Mouse (Mus musculus) heart, adult 18-20 months (tissue): ENCODE measurements around the gene Gmds. TPM values are rescaled to one million over a fixed set of nuclear protein-coding genes. Genes with fewer than 3 reads are reported as not detected.

ENCODE experiments used
- DNase-seq, 2 experiments: peaks; one replicate each; pipeline ENCODE4 v3.0.0; 2021 to 2022; ENCODE audit warnings: mixed read lengths in 1 of 2
- total RNA-seq, 2 experiments: library from RNA; stranded (reverse); gene quantifications; 2 replicates each; pipeline ENCODE4 v1.2.3; 2021

Gmds gene
- total RNA-seq, 2 experiments from 2014 or later, result 5.5 to 6.5 TPM

DNA sequence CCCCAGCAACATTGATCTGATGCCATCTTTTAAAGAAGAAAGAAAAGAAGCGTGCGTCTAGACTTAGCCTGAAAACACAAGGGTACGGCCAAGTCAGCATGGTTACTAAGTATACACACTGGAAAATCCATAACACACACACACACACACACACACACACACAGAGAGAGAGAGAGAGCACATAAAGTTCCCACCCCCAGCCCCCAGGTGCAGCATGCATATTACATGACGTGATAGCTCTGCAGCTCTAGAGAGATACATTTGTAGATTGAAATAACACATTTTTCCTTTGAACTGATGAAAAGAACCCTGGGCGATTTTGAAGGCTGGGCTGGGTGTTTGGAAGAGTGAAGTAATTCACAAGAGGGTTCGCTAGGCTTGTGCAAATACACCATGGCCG is 553.8 kb downstream of the Gmds start:
- DNase-seq, result no peak

DNA sequence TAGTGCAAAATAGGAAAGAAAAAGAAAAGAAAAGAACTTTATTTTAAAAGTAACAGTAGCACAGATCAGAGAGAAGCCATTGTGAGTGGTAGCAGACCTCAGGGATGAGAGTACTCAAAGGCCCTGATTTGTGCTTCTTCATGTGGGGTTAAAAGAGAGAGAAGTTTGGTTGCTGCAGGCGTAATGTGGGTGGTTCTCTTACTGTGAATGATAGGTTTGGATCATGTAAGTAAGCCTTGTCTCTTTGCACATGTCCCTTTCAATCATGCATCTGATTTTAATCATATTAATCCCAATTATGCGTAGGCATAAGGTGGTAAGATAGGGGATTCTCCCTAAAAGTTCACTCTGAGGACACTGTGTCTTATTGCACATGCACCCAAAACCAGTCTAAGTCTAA is 556.5 kb downstream of the Gmds start:
- no peak for DNase-seq

DNA sequence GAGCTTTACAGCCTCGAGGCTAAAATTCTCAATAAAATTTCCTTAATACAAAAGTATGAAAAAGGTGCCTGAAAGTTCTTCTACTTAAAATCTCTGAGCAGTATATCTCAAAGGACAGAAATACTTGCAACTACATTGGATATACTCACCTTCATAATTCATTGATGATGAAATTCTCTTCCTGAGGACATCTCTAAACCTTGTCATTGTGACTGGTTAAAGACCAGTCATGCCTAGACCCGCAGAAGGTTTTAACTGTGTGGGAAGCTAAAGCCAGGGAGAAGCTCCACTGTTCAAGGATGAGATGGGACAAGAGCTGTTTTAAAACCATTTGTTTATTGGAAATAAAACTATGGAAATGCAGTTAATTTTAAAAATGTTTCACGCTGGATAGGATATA is 558.2 kb downstream of the Gmds start:
- no peak for DNase-seq

DNA sequence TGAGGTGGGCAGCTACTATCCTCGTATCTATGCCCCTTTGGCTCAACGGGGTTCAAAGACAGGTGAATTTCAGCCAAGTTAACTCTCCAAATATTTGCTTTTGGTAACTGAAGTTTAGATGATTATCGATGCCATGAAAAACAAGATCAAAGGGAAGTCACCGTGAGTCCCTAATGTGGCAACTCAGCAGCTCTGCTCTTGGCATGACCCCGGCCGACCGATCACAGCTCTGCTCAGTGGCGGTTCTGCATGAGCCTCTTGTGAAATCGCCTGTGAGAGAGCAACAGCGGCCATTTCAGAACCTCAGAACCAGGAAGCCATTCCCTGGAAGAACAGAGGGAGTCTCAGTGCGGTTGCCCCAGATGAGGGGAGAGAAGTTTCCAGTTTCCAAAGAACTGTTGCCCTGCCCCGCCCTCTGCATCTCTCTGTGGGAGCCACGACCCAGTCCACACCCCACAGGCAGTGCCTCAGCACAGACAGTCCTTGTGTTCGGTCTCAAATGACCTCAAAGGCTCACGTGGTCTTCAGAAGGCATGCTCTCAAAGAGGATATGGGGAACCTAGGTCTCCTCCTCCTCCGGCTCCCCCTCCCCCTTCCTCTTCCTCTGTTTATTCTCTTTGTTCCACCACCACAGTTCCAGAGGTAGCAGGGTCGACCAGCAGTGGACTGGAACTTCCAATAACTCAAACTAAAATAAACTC is 559.1 kb downstream of the Gmds start:
- DNase-seq, result no peak

DNA sequence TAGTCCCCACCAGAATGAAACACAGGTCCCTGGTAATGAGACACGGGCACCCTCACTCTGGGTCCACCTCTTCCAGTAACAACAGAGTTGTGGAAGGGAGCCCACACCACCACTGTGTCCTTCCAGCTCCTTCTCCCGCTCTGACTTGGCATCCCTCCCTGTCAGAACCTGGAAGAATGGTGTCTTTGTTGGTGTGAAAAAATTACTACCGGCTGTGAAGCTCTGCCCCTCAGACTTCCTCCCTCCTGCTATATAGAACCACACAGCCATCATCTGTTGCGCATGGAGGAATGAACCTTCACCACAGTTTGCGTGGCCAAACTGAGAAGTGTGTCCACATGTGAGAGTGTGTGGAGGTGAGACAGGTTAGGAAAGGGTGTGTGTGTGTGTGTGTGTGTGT is 562.8 kb downstream of the Gmds start:
- DNase-seq, result no peak

DNA sequence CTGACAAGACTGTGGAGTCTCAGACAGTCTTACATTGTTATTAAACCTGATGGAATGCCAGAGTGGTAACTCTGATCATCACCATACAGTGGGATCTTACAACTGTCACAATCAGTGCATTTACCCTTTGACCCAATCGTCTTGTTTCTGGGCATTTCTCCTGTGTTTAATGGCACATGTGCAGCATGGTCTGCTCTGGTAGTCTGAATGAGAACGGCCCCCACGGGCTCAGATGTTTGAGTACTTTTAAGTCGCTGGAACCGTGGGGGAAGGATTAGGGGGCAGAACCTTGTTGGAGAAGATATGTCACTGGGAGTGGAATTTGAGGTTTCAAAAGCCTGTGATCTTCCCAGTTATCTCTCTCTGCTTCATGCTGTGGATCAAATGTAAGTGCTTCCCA is 565.7 kb downstream of the Gmds start:
- no peak for DNase-seq
